Mouse (Mus musculus): ENCODE data around the gene Ift81. TPM values are rescaled to one million over a fixed set of nuclear protein-coding genes. Genes with fewer than 3 reads are reported as not detected.

Gene Ift81
- polyA plus RNA-seq (2014; fragmentation: Nextera tagmentation; extraction: Ambion mirVana): 28.4 and 39.1 TPM in 2 replicates

- Histone ChIP-seq H3K9me3 (ENCODE audit: control insufficient read depth, low read length) (no peaks in the 10 kb centered on the region), H3K4me3 (ENCODE audit: low read depth, low read length) (peak within 1 kb of the TSS; percentile 79), H3K4me2 (ENCODE audit: low read length) (peak within 1 kb of the TSS; percentile 64), H3K27ac (ENCODE audit: low read depth) (peak within 1 kb of the TSS; percentile 83), H3K4me1 (replicated peaks; ENCODE audit: control insufficient read depth, insufficient read depth, low read length) (no peaks in the 10 kb centered on the region; the same call in 1 of the 2 replicates), H3K9ac (ENCODE audit: low read length) (peak within 1 kb of the TSS; percentile 79), H3K36me3 (ENCODE audit: control insufficient read depth, insufficient read depth, low read length) (peaks cover 5% of the 10 kb centered on the region; the same call in 1 of the 2 replicates), H3K27me3 (replicated peaks; ENCODE audit: control insufficient read depth, insufficient read depth, low read length) (no peaks in the 10 kb centered on the region)
- 2% methylated on average over 67 of the region's 67 CpGs for WGBS
- DNase-seq (ENCODE audit: low spot score) (peak; percentile 99), ATAC-seq (replicated peaks; ENCODE audit: low FRiP score, low TSS enrichment, low read depth) (peak; percentile 92)
Observed at GRCm38 (mm10) chr5:122613908-122614732, at the start of gene Ift81. TSS of gene Ift81 (minus strand) at chr5:122614518.

GRCm38 (mm10) chr5:122662501-122662900 is 48.2 kb upstream of the Ift81 start:
- no peak for DNase-seq (ENCODE audit: low spot score)
- Histone ChIP-seq H3K4me3 (ENCODE audit: low read depth, low read length) (no peak overlapping the region), H3K9ac (ENCODE audit: low read length) (no peak overlapping the region), H3K27me3 (replicated peaks; ENCODE audit: control insufficient read depth, insufficient read depth, low read length) (no peaks in the 10 kb centered on the region), H3K36me3 (ENCODE audit: control insufficient read depth, insufficient read depth, low read length) (no peaks in the 10 kb centered on the region), H3K4me2 (ENCODE audit: low read length) (no peak overlapping the region), H3K4me1 (replicated peaks; ENCODE audit: control insufficient read depth, insufficient read depth, low read length) (no peaks in the 10 kb centered on the region), H3K9me3 (ENCODE audit: control insufficient read depth, low read length) (no peaks in the 10 kb centered on the region), H3K27ac (ENCODE audit: low read depth) (no peak overlapping the region)
- ATAC-seq (replicated peaks; ENCODE audit: low FRiP score, low TSS enrichment, low read depth): no peak
- WGBS: 93% methylated on average over 6 of the region's 6 CpGs

- Histone ChIP-seq H3K9ac (ENCODE audit: low read length) (no peak overlapping the region), H3K4me1 (replicated peaks; ENCODE audit: control insufficient read depth, insufficient read depth, low read length) (peaks cover 12% of the 10 kb centered on the region; the same call in 1 of the 2 replicates), H3K9me3 (ENCODE audit: control insufficient read depth, low read length) (no peaks in the 10 kb centered on the region), H3K27ac (ENCODE audit: low read depth) (no peak overlapping the region), H3K4me2 (ENCODE audit: low read length) (no peak overlapping the region), H3K27me3 (replicated peaks; ENCODE audit: control insufficient read depth, insufficient read depth, low read length) (no peaks in the 10 kb centered on the region), H3K4me3 (ENCODE audit: low read depth, low read length) (no peak overlapping the region), H3K36me3 (ENCODE audit: control insufficient read depth, insufficient read depth, low read length) (no peaks in the 10 kb centered on the region)
- DNase-seq (ENCODE audit: low spot score) (no peak), ATAC-seq (replicated peaks; ENCODE audit: low FRiP score, low TSS enrichment, low read depth) (no peak)
- 80% methylated on average over 12 of the region's 12 CpGs for WGBS
Observed at GRCm38 (mm10) chr5:122656808-122657207, 42.5 kb upstream of the Ift81 start.

- Histone ChIP-seq H3K4me3 (ENCODE audit: low read depth, low read length) (no peak overlapping the region), H3K27me3 (replicated peaks; ENCODE audit: control insufficient read depth, insufficient read depth, low read length) (no peaks in the 10 kb centered on the region), H3K4me2 (ENCODE audit: low read length) (no peak overlapping the region), H3K9me3 (ENCODE audit: control insufficient read depth, low read length) (no peaks in the 10 kb centered on the region), H3K36me3 (ENCODE audit: control insufficient read depth, insufficient read depth, low read length) (no peaks in the 10 kb centered on the region), H3K4me1 (replicated peaks; ENCODE audit: control insufficient read depth, insufficient read depth, low read length) (peaks cover 12% of the 10 kb centered on the region; the same call in 1 of the 2 replicates), H3K9ac (ENCODE audit: low read length) (no peak overlapping the region), H3K27ac (ENCODE audit: low read depth) (peak overlapping the region; percentile 41; the same call in 1 of the 2 replicates)
- WGBS: 43% methylated on average over 5 of the region's 5 CpGs
- ATAC-seq (replicated peaks; ENCODE audit: low FRiP score, low TSS enrichment, low read depth) (no peak), DNase-seq (ENCODE audit: low spot score) (no peak)
Observed at GRCm38 (mm10) chr5:122654268-122654573, 39.9 kb upstream of the Ift81 start.

DNA sequence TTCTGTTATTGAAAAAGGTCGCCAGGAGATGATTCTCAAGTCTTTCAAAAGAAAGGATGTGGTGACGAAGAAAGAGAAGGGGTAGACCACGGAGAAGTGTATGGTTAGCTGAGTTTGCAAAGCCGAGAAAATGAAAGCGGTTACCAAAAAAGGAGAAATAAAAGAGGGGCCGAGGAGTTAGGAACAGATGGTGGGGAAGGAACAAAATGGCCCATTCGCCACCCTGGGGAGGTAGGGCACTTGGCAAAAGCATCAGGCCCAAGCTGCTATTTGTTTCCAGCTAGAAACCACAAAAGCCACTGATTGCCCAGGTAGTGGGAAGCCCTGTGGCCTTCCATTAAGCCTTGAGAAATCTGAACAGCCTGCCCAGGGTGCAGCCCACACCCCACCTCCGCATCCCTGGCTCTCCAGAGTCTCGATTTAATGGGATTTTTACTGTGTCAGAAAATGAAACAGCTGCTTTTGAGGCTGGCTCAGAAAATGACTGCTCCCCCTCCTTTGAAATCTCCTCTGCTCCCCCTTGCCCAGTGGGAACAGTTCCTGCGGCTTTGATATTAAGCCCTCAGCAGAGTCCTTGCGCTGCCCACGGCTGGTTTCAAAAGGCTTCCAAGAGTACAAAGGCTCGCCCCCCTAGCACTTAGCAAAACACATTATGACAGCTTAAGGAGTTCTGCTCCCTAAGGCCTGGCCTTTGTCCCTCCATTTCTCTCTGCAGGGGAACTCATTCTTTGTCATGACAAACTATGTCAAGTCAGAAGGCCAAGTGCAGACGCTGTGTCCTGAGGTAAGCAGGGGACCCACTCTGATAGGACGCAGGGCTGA is 39.3 kb upstream of the Ift81 start:
- H3K9ac ChIP-seq (ENCODE audit: low read length): no peak overlapping the region

GRCm38 (mm10) chr5:122653112-122653445 is 38.8 kb upstream of the Ift81 start:
- H3K4me3 ChIP-seq (ENCODE audit: low read depth, low read length): no peak overlapping the region
- no peak overlapping the region for H3K4me2 ChIP-seq (ENCODE audit: low read length)
- H3K27me3 ChIP-seq (replicated peaks; ENCODE audit: control insufficient read depth, insufficient read depth, low read length): no peaks in the 10 kb centered on the region
- H3K36me3 ChIP-seq (ENCODE audit: control insufficient read depth, insufficient read depth, low read length): no peaks in the 10 kb centered on the region
- ATAC-seq (replicated peaks; ENCODE audit: low FRiP score, low TSS enrichment, low read depth) (no peak), DNase-seq (ENCODE audit: low spot score) (no peak)
- no peak overlapping the region for H3K9ac ChIP-seq (ENCODE audit: low read length)
- no peak overlapping the region for H3K27ac ChIP-seq (ENCODE audit: low read depth)
- H3K9me3 ChIP-seq (ENCODE audit: control insufficient read depth, low read length): no peaks in the 10 kb centered on the region
- peaks cover 12% of the 10 kb centered on the region; the same call in 1 of the 2 replicates for H3K4me1 ChIP-seq (replicated peaks; ENCODE audit: control insufficient read depth, insufficient read depth, low read length)
- WGBS: 76% methylated on average over 10 of the region's 10 CpGs

More for the DNA sequence above, 39.3 kb upstream of the Ift81 start:
- no peak overlapping the region for H3K4me2 ChIP-seq (ENCODE audit: low read length)
- H3K27ac ChIP-seq (ENCODE audit: low read depth): peak overlapping the region; percentile 41; the same call in 1 of the 2 replicates
- DNase-seq (ENCODE audit: low spot score): no peak
- no peak overlapping the region for H3K4me3 ChIP-seq (ENCODE audit: low read depth, low read length)
- WGBS: 56% methylated on average over 15 of the region's 15 CpGs
- H3K27me3 ChIP-seq (replicated peaks; ENCODE audit: control insufficient read depth, insufficient read depth, low read length): no peaks in the 10 kb centered on the region
- H3K36me3 ChIP-seq (ENCODE audit: control insufficient read depth, insufficient read depth, low read length): no peaks in the 10 kb centered on the region
- no peaks in the 10 kb centered on the region for H3K9me3 ChIP-seq (ENCODE audit: control insufficient read depth, low read length)
- H3K4me1 ChIP-seq (replicated peaks; ENCODE audit: control insufficient read depth, insufficient read depth, low read length): peaks cover 12% of the 10 kb centered on the region; the same call in 1 of the 2 replicates
- no peak for ATAC-seq (replicated peaks; ENCODE audit: low FRiP score, low TSS enrichment, low read depth)

DNA sequence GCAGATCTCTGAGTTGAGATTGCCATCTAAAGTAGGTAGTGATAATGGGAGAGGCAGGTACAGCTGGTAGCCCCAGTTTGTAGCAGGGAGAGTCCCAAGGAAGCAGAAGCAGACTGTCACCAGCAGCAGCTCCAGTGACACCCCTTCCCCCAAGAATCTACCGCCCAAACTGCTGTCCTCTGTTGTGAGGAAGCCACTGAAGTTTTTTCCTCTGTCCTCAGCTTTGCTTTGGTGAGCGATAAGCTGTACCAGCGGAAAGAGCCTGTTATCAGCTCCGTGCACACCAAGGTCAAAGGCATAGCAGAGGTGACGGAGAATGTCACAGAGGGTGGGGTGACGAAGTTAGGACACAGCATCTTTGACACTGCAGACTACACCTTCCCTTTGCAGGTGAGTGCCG is 38.2 kb upstream of the Ift81 start:
- Histone ChIP-seq H3K27ac (ENCODE audit: low read depth) (no peak overlapping the region), H3K36me3 (ENCODE audit: control insufficient read depth, insufficient read depth, low read length) (no peaks in the 10 kb centered on the region), H3K9ac (ENCODE audit: low read length) (no peak overlapping the region), H3K4me1 (replicated peaks; ENCODE audit: control insufficient read depth, insufficient read depth, low read length) (peaks cover 12% of the 10 kb centered on the region; the same call in 1 of the 2 replicates), H3K4me3 (ENCODE audit: low read depth, low read length) (no peak overlapping the region), H3K4me2 (ENCODE audit: low read length) (no peak overlapping the region), H3K27me3 (replicated peaks; ENCODE audit: control insufficient read depth, insufficient read depth, low read length) (no peaks in the 10 kb centered on the region), H3K9me3 (ENCODE audit: control insufficient read depth, low read length) (no peaks in the 10 kb centered on the region)
- WGBS: 64% methylated on average over 7 of the region's 7 CpGs
- DNase-seq (ENCODE audit: low spot score) (no peak), ATAC-seq (replicated peaks; ENCODE audit: low FRiP score, low TSS enrichment, low read depth) (no peak)

DNA sequence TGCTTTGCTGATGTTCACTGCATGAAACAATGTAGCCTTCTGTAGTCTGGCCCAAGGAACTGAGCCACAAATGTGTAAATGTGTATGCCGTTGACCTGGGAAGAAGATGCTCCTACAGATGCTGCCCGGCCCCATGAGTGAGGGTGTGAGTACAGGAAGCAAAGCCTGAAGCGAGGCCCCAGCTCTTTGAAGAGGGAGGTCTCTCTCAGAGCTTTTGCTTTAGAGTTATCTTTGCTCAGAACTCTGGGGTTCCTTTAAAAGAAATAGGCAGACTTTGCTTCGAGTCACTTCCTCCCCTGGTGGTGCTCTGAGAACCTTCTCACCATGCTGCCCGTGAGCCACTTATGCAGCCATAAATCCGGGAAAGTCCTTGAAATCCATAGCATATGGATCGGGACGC is 35.8 kb upstream of the Ift81 start:
- Histone ChIP-seq H3K4me3 (ENCODE audit: low read depth, low read length) (no peak overlapping the region), H3K4me1 (replicated peaks; ENCODE audit: control insufficient read depth, insufficient read depth, low read length) (peaks cover 12% of the 10 kb centered on the region; the same call in 1 of the 2 replicates), H3K9ac (ENCODE audit: low read length) (no peak overlapping the region), H3K27me3 (replicated peaks; ENCODE audit: control insufficient read depth, insufficient read depth, low read length) (no peaks in the 10 kb centered on the region), H3K9me3 (ENCODE audit: control insufficient read depth, low read length) (no peaks in the 10 kb centered on the region), H3K4me2 (ENCODE audit: low read length) (no peak overlapping the region), H3K36me3 (ENCODE audit: control insufficient read depth, insufficient read depth, low read length) (no peaks in the 10 kb centered on the region), H3K27ac (ENCODE audit: low read depth) (no peak overlapping the region)
- WGBS: 84% methylated on average over 8 of the region's 8 CpGs
- DNase-seq (ENCODE audit: low spot score) (no peak), ATAC-seq (replicated peaks; ENCODE audit: low FRiP score, low TSS enrichment, low read depth) (no peak)

Data from intestine, embryonic 14.5 days (tissue).